Mouse (Mus musculus): ENCODE data around the gene Plb1. TPM values are rescaled to one million over a fixed set of nuclear protein-coding genes. Genes with fewer than 3 reads are reported as not detected.
A peak's percentile ranks its signal among the peaks of the same experiment; 100 is the strongest.

The Plb1 gene
- polyA plus RNA-seq, 1 experiment from 2014 or later: 0.18 TPM

- 71% methylated on average over 5 of the region's 5 CpGs for WGBS (ENCODE audit: insufficient replicate concordance)
- DNase-seq: no peak
- Histone ChIP-seq H3K9me3 (ENCODE audit: low read length) (no peaks in the 10 kb centered on the region), H3K9ac (replicated peaks) (no peak overlapping the region), H3K27ac (ENCODE audit: low read depth) (no peak overlapping the region), H3K4me3 (ENCODE audit: low read depth, low read length) (no peak overlapping the region), H3K27me3 (ENCODE audit: insufficient read depth, low read length) (no peaks in the 10 kb centered on the region), H3K4me1 (ENCODE audit: insufficient read depth) (peaks cover 17% of the 10 kb centered on the region), H3K4me2 (ENCODE audit: low read depth, low read length) (no peak overlapping the region), H3K36me3 (replicated peaks; ENCODE audit: insufficient read depth, low read length) (no peaks in the 10 kb centered on the region)
- TF ChIP-seq CTCF (IDR thresholded peaks at IDR 0.05; ENCODE audit: low read depth) (no peak), EP300 (IDR thresholded peaks at IDR 0.05; ENCODE audit: low read depth) (no peak)
- ATAC-seq: no peak
Measured at GRCm38 (mm10) chr5:32342711-32343285, 110.3 kb downstream of the Plb1 start.

- Histone ChIP-seq H3K9ac (replicated peaks) (no peak overlapping the region; the same call in 1 of the 2 replicates), H3K9me3 (ENCODE audit: low read length) (no peaks in the 10 kb centered on the region), H3K36me3 (replicated peaks; ENCODE audit: insufficient read depth, low read length) (no peaks in the 10 kb centered on the region), H3K4me1 (ENCODE audit: insufficient read depth) (peaks cover 24% of the 10 kb centered on the region), H3K27me3 (ENCODE audit: insufficient read depth, low read length) (no peaks in the 10 kb centered on the region), H3K27ac (ENCODE audit: low read depth) (peak overlapping the region; percentile 75), H3K4me3 (ENCODE audit: low read depth, low read length) (no peak overlapping the region), H3K4me2 (ENCODE audit: low read depth, low read length) (peak overlapping the region; percentile 42; the same call in 1 of the 2 replicates)
- DNase-seq (peak; percentile 45), ATAC-seq (peak; percentile 92)
- no peak for TF ChIP-seq EP300 (IDR thresholded peaks at IDR 0.05; ENCODE audit: low read depth)
- 36% methylated on average over 10 of the region's 10 CpGs for WGBS (ENCODE audit: insufficient replicate concordance)
Measured at GRCm38 (mm10) chr5:32346025-32346912, 113.8 kb downstream of the Plb1 start.

- H3K9me3 ChIP-seq (ENCODE audit: low read length): no peaks in the 10 kb centered on the region
- H3K27ac ChIP-seq (ENCODE audit: low read depth): no peak overlapping the region
- no peak overlapping the region for H3K4me3 ChIP-seq (ENCODE audit: low read depth, low read length)
- DNase-seq: no peak
- H3K9ac ChIP-seq (replicated peaks): no peak overlapping the region
- 57% methylated on average over 3 of the region's 3 CpGs for WGBS (ENCODE audit: insufficient replicate concordance)
- ATAC-seq: no peak
- H3K4me2 ChIP-seq (ENCODE audit: low read depth, low read length): no peak overlapping the region
- TF ChIP-seq CTCF (IDR thresholded peaks at IDR 0.05; ENCODE audit: low read depth) (no peak), EP300 (IDR thresholded peaks at IDR 0.05; ENCODE audit: low read depth) (no peak)
- no peaks in the 10 kb centered on the region for H3K36me3 ChIP-seq (replicated peaks; ENCODE audit: insufficient read depth, low read length)
- H3K27me3 ChIP-seq (ENCODE audit: insufficient read depth, low read length): no peaks in the 10 kb centered on the region
- H3K4me1 ChIP-seq (ENCODE audit: insufficient read depth): peaks cover 23% of the 10 kb centered on the region
Measured at GRCm38 (mm10) chr5:32349718-32350117, 117.2 kb downstream of the Plb1 start.

- 62% methylated on average over 3 of the region's 3 CpGs for WGBS (ENCODE audit: insufficient replicate concordance)
- H3K27ac ChIP-seq (ENCODE audit: low read depth): no peak overlapping the region
- no peak overlapping the region for H3K4me2 ChIP-seq (ENCODE audit: low read depth, low read length)
- no peak overlapping the region for H3K9ac ChIP-seq (replicated peaks)
- H3K27me3 ChIP-seq (ENCODE audit: insufficient read depth, low read length): no peaks in the 10 kb centered on the region
- DNase-seq (no peak), ATAC-seq (no peak)
- H3K4me1 ChIP-seq (ENCODE audit: insufficient read depth): peaks cover 17% of the 10 kb centered on the region
- H3K36me3 ChIP-seq (replicated peaks; ENCODE audit: insufficient read depth, low read length): no peaks in the 10 kb centered on the region
- no peak overlapping the region for H3K4me3 ChIP-seq (ENCODE audit: low read depth, low read length)
- no peaks in the 10 kb centered on the region for H3K9me3 ChIP-seq (ENCODE audit: low read length)
- TF ChIP-seq EP300 (IDR thresholded peaks at IDR 0.05; ENCODE audit: low read depth) (no peak), CTCF (IDR thresholded peaks at IDR 0.05; ENCODE audit: low read depth) (no peak)
Measured at GRCm38 (mm10) chr5:32350551-32351256, 118.2 kb downstream of the Plb1 start.

GRCm38 (mm10) chr5:32351721-32352465 is 119.4 kb downstream of the Plb1 start:
- H3K9ac ChIP-seq (replicated peaks): no peak overlapping the region
- WGBS (ENCODE audit: insufficient replicate concordance): 59% methylated on average over 4 of the region's 4 CpGs

More at GRCm38 (mm10) chr5:32351721-32352465, 119.4 kb downstream of the Plb1 start:
- DNase-seq (no peak), ATAC-seq (no peak)
- H3K27ac ChIP-seq (ENCODE audit: low read depth): no peak overlapping the region
- H3K27me3 ChIP-seq (ENCODE audit: insufficient read depth, low read length): no peaks in the 10 kb centered on the region
- no peak overlapping the region for H3K4me3 ChIP-seq (ENCODE audit: low read depth, low read length)
- H3K36me3 ChIP-seq (replicated peaks; ENCODE audit: insufficient read depth, low read length): no peaks in the 10 kb centered on the region
- TF ChIP-seq EP300 (IDR thresholded peaks at IDR 0.05; ENCODE audit: low read depth) (no peak), CTCF (IDR thresholded peaks at IDR 0.05; ENCODE audit: low read depth) (no peak)
- H3K9me3 ChIP-seq (ENCODE audit: low read length): no peaks in the 10 kb centered on the region
- peaks cover 8% of the 10 kb centered on the region for H3K4me1 ChIP-seq (ENCODE audit: insufficient read depth)
- H3K4me2 ChIP-seq (ENCODE audit: low read depth, low read length): no peak overlapping the region

Measured in liver, postnatal 0 days (tissue).